Mouse (Mus musculus) lung, adult 2 months (tissue): ENCODE measurements around the gene Atp5h.

ENCODE experiments used
- CTCF ChIP-seq: fragments of 200-500 bp; IDR thresholded peaks from 2 replicates; pipeline ENCODE4 v1.5.1; 2011; ENCODE audit warnings: mild to moderate bottlenecking, low read length, control low read depth; ENCODE audit not compliant: insufficient read depth
- POLR2A ChIP-seq: fragments of 200-500 bp; IDR thresholded peaks from 2 replicates; pipeline ENCODE4 v1.6.1; 2011; ENCODE audit warnings: low read depth, mild to moderate bottlenecking, control low read depth, low read length, borderline replicate concordance; ENCODE audit errors: extremely low read depth

- TF ChIP-seq CTCF (no peak), POLR2A (no peak)
Measured at GRCm38 (mm10) chr11:115374695-115375425, 44.9 kb downstream of the Atp5h start.
